Mouse (Mus musculus) CH12.LX (cell line): Measurements from ENCODE around the gene Fcho1. TPM values are rescaled to one million over a fixed set of nuclear protein-coding genes. Genes with fewer than 3 reads are reported as not detected.

ENCODE experiments used
- DNase-seq: peaks from one replicate; pipeline ENCODE4 v3.0.0-alpha.2; 2013; ENCODE audit errors: extremely low read depth
- H3K27ac ChIP-seq: 2 replicates; pipeline ENCODE4 v1.5.1; 2012; ENCODE audit warnings: low read depth, mild to moderate bottlenecking, control low read depth, moderate library complexity; ENCODE audit not compliant: insufficient read depth
- H3K27me3 ChIP-seq: replicated peaks from 2 replicates; pipeline ENCODE3; 2012; ENCODE audit warnings: inconsistent platforms
- H3K36me3 ChIP-seq, 2 experiments: replicated peaks in 1 of 2; 2 replicates each; pipeline versions ENCODE3 to v1.6.1; 2012; ENCODE audit warnings: inconsistent platforms in 1 of 2, low read length in 1 of 2, mild to moderate bottlenecking in 1 of 2, mixed read lengths in 1 of 2, moderate library complexity in 1 of 2; ENCODE audit not compliant: control insufficient read depth in 1 of 2, insufficient read depth in 1 of 2
- H3K4me1 ChIP-seq, 2 experiments: 2 replicates each; pipeline ENCODE4 v1.6.1; 2012; ENCODE audit warnings: inconsistent platforms in 1 of 2, moderate library complexity in 1 of 2; ENCODE audit not compliant: insufficient read depth in 2 of 2, control insufficient read depth in 1 of 2
- H3K4me2 ChIP-seq: 2 replicates; pipeline ENCODE4 v1.6.1; 2012; ENCODE audit warnings: low read depth, mild to moderate bottlenecking, control low read depth; ENCODE audit not compliant: poor library complexity, insufficient read depth, severe bottlenecking
- H3K4me3 ChIP-seq, 3 experiments: fragments of 150-350 bp in 1 of 3; sonication (generic) in 1 of 3; replicated peaks in 1 of 3; 2 replicates each; pipeline versions ENCODE3 to v1.5.1; 2011 to 2012; ENCODE audit warnings: low read depth in 2 of 3, low read length in 2 of 3, mild to moderate bottlenecking in 2 of 3, moderate library complexity in 2 of 3, control low read depth in 1 of 3, improper control_type of control experiment in 1 of 3, inconsistent platforms in 1 of 3, mixed read lengths in 1 of 3; ENCODE audit not compliant: poor library complexity in 1 of 3
- H3K79me2 ChIP-seq: replicated peaks from 2 replicates; pipeline ENCODE4 v1.6.1; 2012; ENCODE audit warnings: mild to moderate bottlenecking, moderate library complexity; ENCODE audit not compliant: control insufficient read depth, poor library complexity, insufficient read depth, severe bottlenecking; ENCODE audit errors: extremely low read depth
- H3K9ac ChIP-seq: 2 replicates; pipeline ENCODE4 v1.6.1; 2012; ENCODE audit warnings: low read depth, mild to moderate bottlenecking, control low read depth, moderate library complexity; ENCODE audit not compliant: insufficient read depth
- H3K9me3 ChIP-seq: replicated peaks from 2 replicates; pipeline ENCODE3; 2012; ENCODE audit warnings: low read length, inconsistent platforms, mixed read lengths
- CHD1 ChIP-seq: IDR thresholded peaks from 2 replicates; pipeline ENCODE4 v1.6.1; 2012; ENCODE audit warnings: low read depth, low read length, improper control_type of control experiment, inconsistent platforms
- CHD2 ChIP-seq: IDR thresholded peaks from 2 replicates; pipeline ENCODE4 v1.6.1; 2011; ENCODE audit warnings: low read length, improper control_type of control experiment
- CTCF ChIP-seq, 2 experiments: IDR thresholded peaks in 1 of 2; conservative IDR thresholded peaks in 1 of 2; 2 replicates each; pipeline ENCODE4 v1.5.1; 2011 to 2012; ENCODE audit warnings: low read depth in 2 of 2, low read length in 2 of 2, improper control_type of control experiment in 1 of 2, inconsistent platforms in 1 of 2, mild to moderate bottlenecking in 1 of 2, moderate library complexity in 1 of 2
- E2F4 ChIP-seq: IDR thresholded peaks from 2 replicates; pipeline ENCODE4 v1.6.1; 2011; ENCODE audit warnings: low read depth, low read length, improper control_type of control experiment; ENCODE audit not compliant: insufficient replicate concordance
- ELF1 ChIP-seq: IDR thresholded peaks from 2 replicates; pipeline ENCODE4 v1.6.1; 2014; ENCODE audit warnings: low read depth, mild to moderate bottlenecking, inconsistent platforms, low read length, improper control_type of control experiment
- ETS1 ChIP-seq: conservative IDR thresholded peaks from 2 replicates; pipeline ENCODE4 v1.6.1; 2012; ENCODE audit warnings: low read depth, mild to moderate bottlenecking, inconsistent platforms, low read length, improper control_type of control experiment, moderate library complexity
- GABPA ChIP-seq: IDR thresholded peaks from 2 replicates; pipeline ENCODE4 v1.6.1; 2012; ENCODE audit warnings: low read depth, low read length, improper control_type of control experiment, inconsistent platforms; ENCODE audit not compliant: insufficient replicate concordance
- HCFC1 ChIP-seq: IDR thresholded peaks from 2 replicates; pipeline ENCODE4 v1.6.1; 2012; ENCODE audit warnings: low read depth, mild to moderate bottlenecking, inconsistent platforms, low read length, improper control_type of control experiment
- IRF4 ChIP-seq: IDR thresholded peaks from 2 replicates; pipeline ENCODE4 v1.6.1; 2014; ENCODE audit warnings: low read depth, mild to moderate bottlenecking, inconsistent platforms, low read length, improper control_type of control experiment
- JUND ChIP-seq: conservative IDR thresholded peaks from 2 replicates; pipeline ENCODE4 v1.6.1; 2011; ENCODE audit warnings: low read depth, low read length, improper control_type of control experiment
- MAFK ChIP-seq: IDR thresholded peaks from 2 replicates; pipeline ENCODE4 v1.6.1; 2011; ENCODE audit warnings: low read length, improper control_type of control experiment; ENCODE audit not compliant: insufficient replicate concordance
- MAZ ChIP-seq: IDR thresholded peaks from 2 replicates; pipeline ENCODE4 v1.6.1; 2012; ENCODE audit warnings: low read depth, mild to moderate bottlenecking, inconsistent platforms, low read length, improper control_type of control experiment, moderate library complexity
- MYC ChIP-seq: IDR thresholded peaks from 2 replicates; pipeline ENCODE4 v1.6.1; 2011; ENCODE audit warnings: low read depth, mild to moderate bottlenecking, improper control_type of control experiment, low read length
- NELFE ChIP-seq: IDR thresholded peaks from 2 replicates; pipeline ENCODE4 v1.6.1; 2011; ENCODE audit warnings: low read depth, low read length, improper control_type of control experiment
- RAD21 ChIP-seq: IDR thresholded peaks from 2 replicates; pipeline ENCODE4 v1.6.1; 2011; ENCODE audit warnings: low read depth, mild to moderate bottlenecking, low read length, improper control_type of control experiment, moderate library complexity
- SIN3A ChIP-seq: IDR thresholded peaks from 2 replicates; pipeline ENCODE4 v1.6.1; 2012; ENCODE audit warnings: low read length, improper control_type of control experiment, inconsistent platforms
- SMC3 ChIP-seq: IDR thresholded peaks from 2 replicates; pipeline ENCODE4 v1.6.1; 2011; ENCODE audit warnings: low read depth, low read length, improper control_type of control experiment
- TCF12 ChIP-seq: IDR thresholded peaks from 2 replicates; pipeline ENCODE4 v1.6.1; 2014; ENCODE audit warnings: low read depth, mild to moderate bottlenecking, inconsistent platforms, low read length, improper control_type of control experiment
- ZC3H11A ChIP-seq: IDR thresholded peaks from 2 replicates; pipeline ENCODE4 v1.6.1; 2012; ENCODE audit warnings: low read depth, mild to moderate bottlenecking, inconsistent platforms, low read length, improper control_type of control experiment
- ZMIZ1 ChIP-seq: IDR thresholded peaks from 2 replicates; pipeline ENCODE4 v1.6.1; 2012; ENCODE audit warnings: low read depth, mild to moderate bottlenecking, inconsistent platforms, low read length, improper control_type of control experiment
- dilution Hi-C: fragments of 300-500 bp; cut with MboI; formaldehyde crosslinking; loops from 2 replicates; pipeline ENCODE4 v1.14.3; 2020; ENCODE audit warnings: low sequenced_read_pairs; ENCODE audit not compliant: extremely low pct_unique_long_range_greater_than_20kb, extremely low pct_ligation_motif_present
- in situ Hi-C: fragments of 300-500 bp; cut with MboI; formaldehyde crosslinking; loops from 3 replicates; pipeline ENCODE4 v1.14.3; 2019; ENCODE audit warnings: low sequenced_read_pairs, low pct_ligation_motif_present, low pct_unique_long_range_greater_than_20kb, mixed read lengths
- polyA plus RNA-seq: library from polyadenylated mRNA; unstranded; fragments of >175 nt; gene quantifications from 2 replicates; pipeline ENCODE4 v1.2.1, GENCODE M21; 2012; ENCODE audit warnings: low read depth; ENCODE audit not compliant: insufficient read length
- total RNA-seq, 2 experiments: library from RNA; depleted of rRNA; stranded (reverse); fragments of 300-350 nt in 1 of 2; fragments of >200 nt in 1 of 2; gene quantifications; 2 replicates each; pipeline ENCODE4 v1.2.3; 2012 to 2014

Fcho1 gene
- total and polyA plus RNA-seq, 3 experiments, result 40.2 to 99.8 (median 82.0) TPM

DNA sequence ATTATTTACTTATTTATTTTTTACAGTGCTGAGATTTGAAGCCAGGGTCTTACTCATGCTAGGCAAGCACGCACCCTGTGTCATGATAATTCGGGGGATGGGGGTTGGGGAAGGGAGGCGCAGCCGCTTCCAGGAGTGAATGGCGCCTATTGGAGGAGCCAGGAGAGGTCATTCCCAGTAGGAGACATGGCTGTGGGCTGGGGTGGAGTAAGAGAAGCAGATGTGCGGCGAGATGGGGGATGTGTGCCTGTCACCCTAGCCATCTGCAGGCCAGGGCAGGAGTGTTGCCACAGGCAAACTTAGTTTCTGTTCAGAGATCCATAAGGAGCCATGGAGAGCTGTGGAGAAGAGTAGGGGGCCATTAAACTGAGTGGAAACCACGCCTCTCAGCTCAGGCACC, 37.9 kb downstream of the Fcho1 start:
- no peaks in the 10 kb centered on the region for H3K4me1 ChIP-seq
- H3K9me3 ChIP-seq, result peaks cover 2% of the 10 kb centered on the region
- no peak overlapping the region for H3K4me3 ChIP-seq
- no peak for DNase-seq
- dilution Hi-C loops, result no loop called here
- peaks cover 77 to 86% of the 10 kb centered on the region in 2 experiments for H3K36me3 ChIP-seq
- H3K9ac ChIP-seq, result no peak overlapping the region
- H3K27ac ChIP-seq, result no peak overlapping the region
- H3K4me2 ChIP-seq, result no peak overlapping the region
- in situ Hi-C loops, result no loop called here
- H3K27me3 ChIP-seq, result no peaks in the 10 kb centered on the region
- H3K79me2 ChIP-seq, result no peaks in the 10 kb centered on the region
- TF ChIP-seq MAFK (no peak), IRF4 (no peak), CTCF (conservative IDR thresholded peaks at IDR 0.05 in 1 of 2, IDR thresholded peaks at IDR 0.05 in 1 of 2; ENCODE audit: low read depth in 2 of 2, low read length in 2 of 2) (no peak), CHD2 (no peak), NELFE (no peak), HCFC1 (no peak), MAZ (no peak), SMC3 (no peak), E2F4 (no peak), ZMIZ1 (no peak), SIN3A (no peak), MYC (no peak), RAD21 (no peak), ZC3H11A (no peak), ETS1 (no peak), ELF1 (no peak), GABPA (no peak), TCF12 (no peak)

DNA sequence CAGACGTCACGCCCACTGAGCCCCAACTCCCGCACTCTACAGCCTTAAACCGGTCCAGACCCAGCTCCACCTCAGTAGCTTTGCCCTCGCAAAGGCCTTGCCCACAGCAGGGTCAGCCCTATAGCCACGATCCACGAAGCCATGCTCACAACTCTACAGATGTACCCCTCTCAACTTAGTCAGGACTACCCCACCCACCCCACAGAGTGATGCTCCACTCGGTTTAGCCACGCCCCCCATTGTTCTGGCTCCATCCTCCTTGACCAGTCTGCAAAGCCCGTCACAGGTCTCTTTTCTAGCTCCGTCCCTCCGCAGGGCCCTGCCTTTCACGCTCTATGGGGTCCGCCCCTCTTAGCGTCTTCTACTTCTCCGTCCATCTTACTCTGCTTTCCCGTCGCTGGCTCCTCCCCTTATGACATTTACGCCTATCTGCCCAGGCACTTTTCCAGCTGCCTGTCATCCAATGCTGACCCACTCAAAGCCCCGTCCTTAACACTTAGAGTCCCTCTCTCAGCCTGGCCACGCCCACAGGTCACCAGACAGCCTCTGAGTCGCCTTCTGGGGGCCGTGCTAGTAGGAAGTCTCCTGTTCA, 39.3 kb downstream of the Fcho1 start:
- TF ChIP-seq IRF4 (no peak), CHD1 (no peak), CHD2 (no peak), JUND (no peak), TCF12 (no peak), E2F4 (no peak)
- H3K27me3 ChIP-seq, result no peaks in the 10 kb centered on the region
- no peak overlapping the region for H3K4me3 ChIP-seq
- no peak overlapping the region for H3K9ac ChIP-seq
- dilution Hi-C loops (no loop called here), in situ Hi-C loops (no loop called here)
- peaks cover 88 to 96% of the 10 kb centered on the region in 2 experiments for H3K36me3 ChIP-seq
- no peak overlapping the region for H3K4me2 ChIP-seq
- H3K9me3 ChIP-seq, result no peaks in the 10 kb centered on the region
- H3K27ac ChIP-seq, result no peak overlapping the region
- H3K79me2 ChIP-seq, result no peaks in the 10 kb centered on the region
- DNase-seq, result no peak
- H3K4me1 ChIP-seq, result no peaks in the 10 kb centered on the region
